Mouse (Mus musculus) naive thymus-derived CD4-positive, alpha-beta T cell, adult 2 months (primary cell): ENCODE results near the gene Nup85.

Source experiments
- DNase-seq: peaks from one replicate; pipeline ENCODE4 v3.0.0-alpha.2; 2011; ENCODE audit warnings: low read depth

Gene Nup85

GRCm38 (mm10) chr11:115584376-115585073, 20.3 kb downstream of the Nup85 start:
- no peak for DNase-seq

GRCm38 (mm10) chr11:115585573-115586100, 21.4 kb downstream of the Nup85 start:
- no peak for DNase-seq

- DNase-seq, result no peak
Measured at GRCm38 (mm10) chr11:115586403-115586802, 22.2 kb downstream of the Nup85 start.

- DNase-seq, result no peak
Measured at GRCm38 (mm10) chr11:115587984-115588383, 23.8 kb downstream of the Nup85 start.

GRCm38 (mm10) chr11:115590526-115591075, 26.4 kb downstream of the Nup85 start:
- DNase-seq, result no peak

- DNase-seq, result no peak
Measured at GRCm38 (mm10) chr11:115595209-115595608, 31.0 kb downstream of the Nup85 start.

- no peak for DNase-seq
Measured at GRCm38 (mm10) chr11:115598309-115598708, 34.1 kb downstream of the Nup85 start.

- DNase-seq, result no peak
Measured at GRCm38 (mm10) chr11:115599722-115600121, 35.5 kb downstream of the Nup85 start.

GRCm38 (mm10) chr11:115600743-115601142, 36.5 kb downstream of the Nup85 start:
- no peak for DNase-seq

- no peak for DNase-seq
Measured at GRCm38 (mm10) chr11:115601174-115601573, 36.9 kb downstream of the Nup85 start.

- no peak for DNase-seq
Measured at GRCm38 (mm10) chr11:115603128-115603475, 38.9 kb downstream of the Nup85 start.

- peak; percentile 96 for DNase-seq
Measured at GRCm38 (mm10) chr11:115603476-115604303, 39.5 kb downstream of the Nup85 start, which contains the start of the genes Mrps7 and Gga3. Gene Mrps7, plus strand, starts transcription at chr11:115603925. Gene Gga3, minus strand, starts transcription at chr11:115604051.

- no peak for DNase-seq
Measured at GRCm38 (mm10) chr11:115604304-115604696, 40.1 kb downstream of the Nup85 start.

- no peak for DNase-seq
Measured at GRCm38 (mm10) chr11:115606733-115607132, 42.5 kb downstream of the Nup85 start.

- DNase-seq, result no peak
Measured at GRCm38 (mm10) chr11:115608421-115609399, 44.5 kb downstream of the Nup85 start.

GRCm38 (mm10) chr11:115609576-115609975, 45.3 kb downstream of the Nup85 start:
- DNase-seq, result no peak

- no peak for DNase-seq
Measured at GRCm38 (mm10) chr11:115611173-115611572, 46.9 kb downstream of the Nup85 start.

GRCm38 (mm10) chr11:115612059-115612409, 47.8 kb downstream of the Nup85 start:
- DNase-seq, result no peak

GRCm38 (mm10) chr11:115612410-115613137, 48.3 kb downstream of the Nup85 start, which contains the start of gene Mif4gd:
Gene Mif4gd, minus strand, starts transcription at chr11:115612969.
- DNase-seq, result peak; percentile 95

- no peak for DNase-seq
Measured at GRCm38 (mm10) chr11:115613138-115613945, 49.1 kb downstream of the Nup85 start.
